Mouse (Mus musculus) limb, embryonic 11.5 days (tissue): ENCODE measurements at regions not wholly inside any gene's neighbourhood (a gene's known extent, or its start where the extent isn't known, plus 50 kb on each side); places are given as distances from the start of the nearest gene placed in this dataset.

Source experiments
- ATAC-seq: fragments of 200-750 bp; cut with Nextera tagmentation; 2 replicates; pipeline ENCODE4 v1.8.0; 2017; ENCODE audit warnings: low read depth; ENCODE audit not compliant: insufficient number of reproducible peaks, low FRiP score, low TSS enrichment
- DNase-seq: peaks from one replicate; pipeline ENCODE4 v3.0.0-alpha.2; 2015; ENCODE audit warnings: low spot score
- H3K27ac ChIP-seq: fragments of 300-500 bp; sonication (generic); replicated peaks from 2 replicates; pipeline ENCODE4 v1.5.1; 2014; ENCODE audit warnings: low read depth, mild to moderate bottlenecking, low read length
- H3K27me3 ChIP-seq: fragments of 300-500 bp; sonication (generic); 2 replicates; pipeline ENCODE4 v1.6.1; 2014; ENCODE audit warnings: mild to moderate bottlenecking, low read length, mixed read lengths; ENCODE audit not compliant: control insufficient read depth, insufficient read depth
- H3K36me3 ChIP-seq: fragments of 300-500 bp; sonication (generic); 2 replicates; pipeline ENCODE4 v1.6.1; 2014; ENCODE audit warnings: mild to moderate bottlenecking, low read length, moderate library complexity, mixed read lengths; ENCODE audit not compliant: control insufficient read depth, insufficient read depth
- H3K4me1 ChIP-seq: fragments of 300-500 bp; sonication (generic); 2 replicates; pipeline ENCODE4 v1.6.1; 2014; ENCODE audit warnings: low read length, mixed read lengths; ENCODE audit not compliant: control insufficient read depth, insufficient read depth
- H3K4me2 ChIP-seq: fragments of 300-500 bp; sonication (generic); 2 replicates; pipeline ENCODE4 v1.6.1; 2014; ENCODE audit warnings: low read depth, mild to moderate bottlenecking, moderate library complexity; ENCODE audit not compliant: severe bottlenecking
- H3K4me3 ChIP-seq: fragments of 300-500 bp; sonication (generic); 2 replicates; pipeline ENCODE4 v1.5.1; 2014; ENCODE audit warnings: low read depth, low read length
- H3K9ac ChIP-seq: fragments of 300-500 bp; sonication (generic); 2 replicates; pipeline ENCODE4 v1.6.1; 2014; ENCODE audit warnings: mild to moderate bottlenecking, low read length
- H3K9me3 ChIP-seq: fragments of 300-500 bp; sonication (generic); 2 replicates; pipeline ENCODE4 v1.6.1; 2016; ENCODE audit warnings: low read length; ENCODE audit not compliant: control insufficient read depth
- WGBS: fragments of 180-500 bp; shearing (Covaris S2); extraction: QIAGEN DNeasy Blood & Tissue Kit; methylation state at CpG from one replicate; pipeline ENCODE4 v1.1.7; 2014; 5-methylcytosine and 5-hydroxymethylcytosine counted together

DNA sequence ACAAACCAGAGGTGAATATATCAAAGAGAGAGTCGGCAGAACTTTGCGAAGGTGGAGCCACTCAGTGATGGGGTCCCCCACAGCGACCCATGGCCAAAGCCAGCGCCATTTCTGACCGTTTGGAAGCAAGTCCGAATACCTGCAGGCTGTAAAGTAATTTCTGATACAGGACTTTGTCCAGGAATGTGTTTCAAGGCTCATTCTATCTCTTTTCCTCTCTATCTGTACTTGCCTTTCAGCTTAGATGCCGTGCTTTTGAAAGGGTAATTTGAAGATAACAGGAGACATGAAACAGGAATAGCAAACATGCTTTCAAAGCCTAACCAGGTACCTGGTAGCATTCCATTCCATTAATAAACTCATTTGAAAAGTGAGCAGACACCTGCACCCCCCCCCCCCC lies 221.6 kb upstream of the Adgrl2 start:
- H3K4me3 ChIP-seq = no peak overlapping the region
- H3K4me2 ChIP-seq = no peak overlapping the region
- H3K4me1 ChIP-seq = no peaks in the 10 kb centered on the region
- H3K9ac ChIP-seq = no peak overlapping the region
- no peak overlapping the region for H3K27ac ChIP-seq
- DNase-seq (no peak), ATAC-seq (no peak)
- WGBS = 89% methylated on average over 7 of the region's 7 CpGs
- no peaks in the 10 kb centered on the region for H3K27me3 ChIP-seq
- no peaks in the 10 kb centered on the region for H3K36me3 ChIP-seq
- H3K9me3 ChIP-seq = no peaks in the 10 kb centered on the region

DNA sequence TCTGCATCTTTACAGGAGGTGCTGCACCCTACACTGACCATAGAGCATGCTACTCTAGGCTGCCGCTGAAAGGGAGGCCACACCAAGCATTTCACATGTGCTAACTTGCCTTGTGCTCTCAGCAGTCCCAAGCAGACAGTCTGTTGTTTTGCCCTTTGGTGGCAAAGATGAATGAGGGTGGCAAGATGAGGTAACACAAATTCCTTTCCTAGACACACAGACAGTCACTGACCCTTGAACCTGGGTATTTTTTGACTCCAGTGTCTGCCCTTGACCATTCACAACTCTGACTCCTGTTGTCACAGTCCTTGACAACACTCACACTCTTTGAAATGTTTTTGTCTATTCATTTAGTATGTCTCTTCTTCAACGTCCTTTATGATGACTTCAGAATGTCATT lies 218.9 kb upstream of the Adgrl2 start:
- no peak overlapping the region for H3K9ac ChIP-seq
- H3K4me1 ChIP-seq = no peaks in the 10 kb centered on the region
- H3K27ac ChIP-seq = no peak overlapping the region
- ATAC-seq (no peak), DNase-seq (no peak)
- H3K4me3 ChIP-seq = no peak overlapping the region
- H3K9me3 ChIP-seq = no peaks in the 10 kb centered on the region
- no peak overlapping the region for H3K4me2 ChIP-seq
- no peaks in the 10 kb centered on the region for H3K27me3 ChIP-seq
- no peaks in the 10 kb centered on the region for H3K36me3 ChIP-seq
- 87% methylated on average over 2 of the region's 2 CpGs for WGBS

DNA sequence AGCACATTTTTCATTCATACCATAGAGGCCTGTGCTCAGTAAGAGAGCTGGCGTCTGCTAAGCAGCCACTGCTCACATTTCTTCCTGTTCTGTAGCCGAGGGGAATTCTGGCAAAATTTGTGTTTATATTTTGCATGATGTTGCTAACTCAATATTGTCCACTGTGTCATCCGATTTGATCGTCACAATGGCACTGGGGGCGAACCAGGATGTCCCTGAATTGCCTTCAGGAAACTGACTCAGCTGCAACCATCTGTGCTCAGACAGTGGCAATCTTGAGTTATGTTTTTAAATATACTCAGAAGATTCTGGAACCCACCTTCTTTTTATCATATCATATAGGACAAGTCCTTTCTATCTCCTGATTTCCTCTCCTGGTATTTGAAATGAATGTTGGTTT lies 213.1 kb upstream of the Adgrl2 start:
- no peaks in the 10 kb centered on the region for H3K36me3 ChIP-seq
- no peak overlapping the region for H3K27ac ChIP-seq
- no peaks in the 10 kb centered on the region for H3K9me3 ChIP-seq
- no peaks in the 10 kb centered on the region for H3K27me3 ChIP-seq
- ATAC-seq (no peak), DNase-seq (no peak)
- no peak overlapping the region for H3K4me3 ChIP-seq
- no peak overlapping the region for H3K4me2 ChIP-seq
- H3K9ac ChIP-seq = no peak overlapping the region
- no peaks in the 10 kb centered on the region; the same call in 1 of the 2 replicates for H3K4me1 ChIP-seq
- WGBS = 68% methylated on average over 5 of the region's 5 CpGs

DNA sequence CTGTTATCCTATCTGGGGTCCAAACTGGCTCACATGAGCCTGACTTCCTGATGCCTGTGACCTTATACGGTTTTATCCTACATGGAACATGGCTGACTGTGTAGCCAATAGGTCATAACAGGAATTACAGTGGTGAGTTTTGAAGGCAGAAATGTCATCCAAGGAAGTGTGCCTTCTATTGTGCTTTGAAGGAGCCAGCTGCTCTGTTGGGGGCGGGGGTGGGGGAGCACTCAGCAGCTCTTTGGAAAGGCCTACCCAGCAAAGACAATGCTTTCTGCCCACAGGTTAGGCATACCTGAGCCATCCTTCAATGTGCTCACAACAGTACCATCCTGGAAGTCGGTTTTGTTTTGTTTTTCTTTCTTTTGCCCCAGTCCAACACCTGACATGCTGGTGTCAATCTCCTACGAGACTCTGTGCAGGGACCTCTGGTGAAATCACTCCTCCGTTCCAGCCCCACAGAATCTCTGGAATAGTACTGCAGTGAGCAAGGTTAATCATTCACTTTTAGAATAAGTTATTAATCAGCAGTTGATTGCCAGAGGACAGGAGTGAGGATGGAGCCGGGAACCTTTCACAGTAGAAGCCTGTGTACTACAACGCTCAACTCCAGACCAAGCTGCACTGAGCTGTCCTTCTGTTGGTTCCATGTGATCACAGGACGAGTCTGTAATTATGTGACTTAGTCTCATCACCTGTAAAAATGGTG lies 206.3 kb upstream of the Adgrl2 start:
- no peak overlapping the region for H3K4me2 ChIP-seq
- no peak overlapping the region for H3K27ac ChIP-seq
- no peak overlapping the region for H3K9ac ChIP-seq
- no peaks in the 10 kb centered on the region for H3K27me3 ChIP-seq
- WGBS = 84% methylated on average over 8 of the region's 8 CpGs
- no peaks in the 10 kb centered on the region; the same call in 1 of the 2 replicates for H3K4me1 ChIP-seq
- ATAC-seq = no peak
- H3K4me3 ChIP-seq = no peak overlapping the region
- no peak for DNase-seq
- no peaks in the 10 kb centered on the region for H3K9me3 ChIP-seq
- no peaks in the 10 kb centered on the region for H3K36me3 ChIP-seq

DNA sequence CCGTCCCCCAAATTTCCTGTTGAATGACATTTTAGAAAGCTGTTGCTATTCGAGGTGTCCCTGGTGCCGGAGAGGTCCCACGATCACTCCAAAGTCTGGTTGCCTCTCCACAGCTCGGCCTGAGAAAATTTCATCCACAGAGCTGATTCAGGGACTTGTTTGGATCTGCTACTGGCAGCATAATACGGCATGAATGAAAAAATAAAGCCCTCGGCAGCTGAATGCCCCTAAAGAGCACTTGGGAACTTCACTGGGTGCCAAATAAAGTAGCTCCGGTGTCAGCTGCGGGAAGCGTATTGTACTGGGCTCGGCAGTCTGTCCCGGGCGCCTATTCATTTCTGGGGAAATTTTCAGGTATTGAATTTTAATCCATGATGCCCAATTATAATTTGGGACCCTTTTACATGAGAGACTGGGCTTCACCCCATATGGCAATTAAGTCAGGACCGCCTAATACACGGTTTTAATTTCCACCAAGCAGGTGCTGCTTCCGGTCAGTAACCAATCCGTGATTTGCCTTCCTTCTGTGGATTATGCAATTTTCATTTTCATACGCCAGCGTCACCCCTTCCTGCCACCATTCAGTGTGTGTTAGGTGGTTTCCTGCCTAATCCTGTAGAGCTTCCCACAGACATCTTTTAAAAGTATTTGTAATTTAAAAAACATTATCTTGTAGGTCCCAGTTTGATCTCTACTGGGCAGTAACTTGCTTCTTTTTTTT lies 200.7 kb upstream of the Adgrl2 start:
- H3K4me1 ChIP-seq = peaks cover 2% of the 10 kb centered on the region
- H3K27me3 ChIP-seq = no peaks in the 10 kb centered on the region
- no peaks in the 10 kb centered on the region for H3K9me3 ChIP-seq
- no peak overlapping the region for H3K27ac ChIP-seq
- ATAC-seq (no peak), DNase-seq (no peak)
- WGBS = 78% methylated on average over 19 of the region's 19 CpGs
- H3K36me3 ChIP-seq = no peaks in the 10 kb centered on the region
- no peak overlapping the region for H3K4me2 ChIP-seq
- no peak overlapping the region for H3K9ac ChIP-seq
- H3K4me3 ChIP-seq = no peak overlapping the region

DNA sequence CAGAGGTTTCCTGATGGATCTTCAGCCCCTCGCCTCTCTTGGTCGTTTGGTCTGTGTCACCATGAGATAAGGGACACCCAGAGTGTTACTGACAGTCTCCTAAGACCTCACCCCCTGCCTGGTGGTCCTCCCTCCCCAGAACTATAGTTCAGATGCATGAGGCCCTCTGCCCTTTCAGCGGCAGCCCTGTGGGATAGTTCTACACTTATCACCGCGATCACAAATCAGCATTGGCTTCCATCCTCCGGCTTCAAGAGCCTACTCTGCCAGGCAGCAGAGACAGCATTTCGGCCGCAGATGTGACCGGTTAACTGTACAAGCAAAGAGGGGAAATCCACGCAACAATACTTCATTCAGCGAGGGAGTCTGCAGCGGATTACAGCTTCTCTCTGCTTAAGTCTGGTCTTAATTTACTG lies 193.8 kb upstream of the Adgrl2 start:
- WGBS = 6% methylated on average over 12 of the region's 12 CpGs
- no peaks in the 10 kb centered on the region for H3K27me3 ChIP-seq
- H3K27ac ChIP-seq = 0 out of 2 replicates have a peak overlapping the region, but pooled peaks have one; percentile 45
- DNase-seq (peak; percentile 66), ATAC-seq (peak; percentile 26; the same call in 1 of the 2 replicates)
- no peak overlapping the region for H3K4me3 ChIP-seq
- H3K36me3 ChIP-seq = no peaks in the 10 kb centered on the region
- H3K4me1 ChIP-seq = peaks cover 9% of the 10 kb centered on the region
- no peaks in the 10 kb centered on the region for H3K9me3 ChIP-seq
- peak overlapping the region; percentile 45 for H3K4me2 ChIP-seq
- H3K9ac ChIP-seq = peak overlapping the region; percentile 37

DNA sequence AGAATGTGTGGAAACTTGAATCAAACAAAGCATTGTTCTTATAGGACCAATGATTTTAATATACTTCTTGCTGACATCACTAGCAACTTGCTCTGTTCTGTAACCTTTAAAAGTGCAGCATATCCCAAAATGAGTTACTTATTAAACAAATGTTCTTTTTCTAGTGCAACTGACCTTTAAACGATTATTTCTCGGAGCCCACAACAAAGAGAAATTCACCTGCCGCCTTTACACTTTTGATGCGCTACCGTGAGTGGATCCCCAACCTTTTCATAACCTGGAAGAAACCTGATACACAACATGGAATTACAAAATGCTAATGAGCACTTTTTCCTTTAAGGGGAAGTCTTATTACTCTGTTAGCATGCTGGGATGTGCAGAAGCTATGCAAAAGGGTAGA lies 191.7 kb upstream of the Adgrl2 start:
- DNase-seq (no peak), ATAC-seq (no peak)
- H3K9me3 ChIP-seq = no peaks in the 10 kb centered on the region
- 84% methylated on average over 5 of the region's 5 CpGs for WGBS
- H3K9ac ChIP-seq = no peak overlapping the region
- peaks cover 9% of the 10 kb centered on the region for H3K4me1 ChIP-seq
- no peak overlapping the region for H3K4me3 ChIP-seq
- H3K4me2 ChIP-seq = no peak overlapping the region
- no peaks in the 10 kb centered on the region for H3K27me3 ChIP-seq
- H3K36me3 ChIP-seq = no peaks in the 10 kb centered on the region
- no peak overlapping the region for H3K27ac ChIP-seq

DNA sequence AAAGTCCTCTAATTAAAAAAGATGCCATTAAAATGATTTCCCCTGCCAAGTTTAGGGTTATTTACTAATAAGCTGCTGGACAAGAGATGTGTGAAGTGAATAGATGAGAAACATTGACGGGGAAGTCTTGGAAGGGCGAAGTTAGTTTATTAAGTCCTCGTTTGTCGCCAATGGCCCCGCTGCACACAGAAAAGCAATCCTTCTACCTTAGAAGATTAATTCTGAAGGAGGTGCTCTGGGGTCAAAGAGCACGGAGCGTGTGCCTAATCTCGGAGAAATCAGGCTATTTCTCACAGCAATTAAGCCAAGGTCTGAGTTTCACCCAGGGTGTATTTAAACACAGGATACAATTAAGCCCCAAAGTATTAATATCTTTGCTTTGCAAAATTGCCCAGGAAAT lies 189.8 kb upstream of the Adgrl2 start:
- Histone ChIP-seq H3K4me3 (no peak overlapping the region), H3K27me3 (no peaks in the 10 kb centered on the region), H3K27ac (no peak overlapping the region), H3K9me3 (no peaks in the 10 kb centered on the region), H3K36me3 (no peaks in the 10 kb centered on the region), H3K4me2 (no peak overlapping the region), H3K4me1 (peaks cover 7% of the 10 kb centered on the region), H3K9ac (no peak overlapping the region)
- no peak for ATAC-seq
- no peak for DNase-seq
- 11% methylated on average over 8 of the region's 8 CpGs for WGBS
